Mouse (Mus musculus): ENCODE data around the gene Pnisr. TPM values are rescaled to one million over a fixed set of nuclear protein-coding genes. Genes with fewer than 3 reads are reported as not detected.

The Pnisr gene
- polyA plus RNA-seq (2012; rRNA removed) (228 and 239 TPM in 2 replicates), polyA plus RNA-seq (2014; fragmentation: Nextera tagmentation; extraction: Ambion mirVana) (133 and 159 TPM in 2 replicates)

DNA sequence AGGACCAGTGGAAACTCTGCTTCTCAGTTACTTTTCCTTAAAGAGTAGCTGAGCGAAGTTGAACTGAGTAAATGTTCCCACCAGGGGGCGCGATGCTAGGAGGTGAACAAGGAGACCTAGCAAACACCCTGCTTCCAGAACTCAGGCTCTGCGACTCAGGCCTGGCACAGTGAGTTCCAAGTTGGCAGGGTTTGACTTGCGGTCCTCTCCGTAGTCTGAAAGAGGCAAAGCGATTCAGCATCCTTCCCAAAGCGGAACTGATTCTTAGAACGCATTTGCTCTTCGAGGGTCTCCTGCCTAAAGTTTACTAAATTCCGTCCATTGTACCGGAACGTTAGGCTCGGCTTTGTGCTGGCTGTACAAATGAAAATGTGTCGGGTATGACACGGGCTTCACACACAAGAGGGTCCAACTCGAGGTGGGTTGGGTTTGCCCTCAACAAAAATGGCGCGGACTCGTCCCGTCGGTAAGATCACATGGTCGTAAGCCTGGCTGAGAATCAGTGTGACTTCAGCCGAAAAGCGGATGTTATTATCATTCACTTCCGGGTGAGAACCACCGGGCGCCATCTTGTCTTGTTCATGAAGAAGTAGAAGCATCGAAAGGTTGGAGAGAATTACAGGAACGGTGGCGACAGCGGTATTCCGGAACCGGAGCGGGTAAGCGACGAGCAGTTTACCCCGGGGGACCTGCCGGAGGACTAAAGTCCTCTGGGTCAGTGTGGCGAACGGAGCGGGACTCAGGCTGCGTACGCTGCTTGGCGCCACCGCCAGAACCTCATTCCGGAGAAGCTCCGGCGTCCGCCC is at the start of gene Pnisr:
TSS of gene Pnisr (plus strand) at position 103 of the 806 bp plus-strand sequence.
- Histone ChIP-seq H3K4me2 (replicated peaks; ENCODE audit: low read depth, low read length, severe bottlenecking) (peak within 1 kb of the TSS; percentile 49), H3K4me3 (replicated peaks; ENCODE audit: low read length) (peak within 1 kb of the TSS; percentile 87), H3K9ac (ENCODE audit: low read depth, low read length, severe bottlenecking) (peak within 1 kb of the TSS; percentile 97), H3K27me3 (ENCODE audit: control insufficient read depth, insufficient read depth, low read length) (no peaks in the 10 kb centered on the region), H3K27ac (replicated peaks; ENCODE audit: low read depth, low read length) (peak within 1 kb of the TSS; percentile 99), H3K9me3 (ENCODE audit: control insufficient read depth, low read length) (no peaks in the 10 kb centered on the region), H3K4me1 (ENCODE audit: control insufficient read depth, insufficient read depth, low read length) (peaks cover 15% of the 10 kb centered on the region), H3K36me3 (ENCODE audit: control insufficient read depth, insufficient read depth, low read length) (no peaks in the 10 kb centered on the region)
- DNase-seq (ENCODE audit: low spot score): peak; percentile 99
- under 1% methylated on average over 50 of the region's 50 CpGs for WGBS
- TF ChIP-seq POLR2A (IDR thresholded peaks at IDR 0.05; ENCODE audit: borderline replicate concordance, extremely low read depth, insufficient read depth, insufficient read length): peak; percentile 80; the same call in 1 of the 2 replicates
- ATAC-seq (ENCODE audit: low FRiP score, low read depth): peak; percentile 96

DNA sequence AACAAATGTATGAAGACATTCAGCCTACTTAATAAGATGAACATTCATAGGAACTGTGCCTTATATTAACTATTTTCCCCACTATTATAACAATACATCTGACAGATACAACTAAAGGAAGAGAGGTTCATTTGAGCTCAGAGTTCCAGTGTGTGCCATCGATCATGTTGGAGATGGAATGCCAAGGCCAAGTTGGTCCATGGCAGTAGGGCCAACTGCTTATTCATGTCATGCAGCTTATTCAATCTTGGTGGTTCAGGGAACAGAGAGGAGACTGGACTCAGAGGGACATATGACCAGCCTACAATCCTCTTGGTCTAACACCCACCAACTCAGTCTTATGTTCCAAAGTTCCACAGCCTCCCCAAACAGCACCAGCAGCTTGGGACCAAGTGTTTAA is 46.4 kb upstream of the Pnisr start:
- Histone ChIP-seq H3K4me3 (replicated peaks; ENCODE audit: low read length) (no peak overlapping the region), H3K27me3 (ENCODE audit: control insufficient read depth, insufficient read depth, low read length) (no peaks in the 10 kb centered on the region), H3K9me3 (ENCODE audit: control insufficient read depth, low read length) (no peaks in the 10 kb centered on the region), H3K27ac (replicated peaks; ENCODE audit: low read depth, low read length) (no peak overlapping the region), H3K9ac (ENCODE audit: low read depth, low read length, severe bottlenecking) (no peak overlapping the region), H3K4me1 (ENCODE audit: control insufficient read depth, insufficient read depth, low read length) (no peaks in the 10 kb centered on the region), H3K36me3 (ENCODE audit: control insufficient read depth, insufficient read depth, low read length) (peaks cover 74% of the 10 kb centered on the region), H3K4me2 (replicated peaks; ENCODE audit: low read depth, low read length, severe bottlenecking) (no peak overlapping the region)
- ATAC-seq (ENCODE audit: low FRiP score, low read depth) (no peak), DNase-seq (ENCODE audit: low spot score) (no peak)
- TF ChIP-seq POLR2A (IDR thresholded peaks at IDR 0.05; ENCODE audit: borderline replicate concordance, extremely low read depth, insufficient read depth, insufficient read length): no peak
- WGBS: 96% methylated on average over 1 of the region's 1 CpGs

DNA sequence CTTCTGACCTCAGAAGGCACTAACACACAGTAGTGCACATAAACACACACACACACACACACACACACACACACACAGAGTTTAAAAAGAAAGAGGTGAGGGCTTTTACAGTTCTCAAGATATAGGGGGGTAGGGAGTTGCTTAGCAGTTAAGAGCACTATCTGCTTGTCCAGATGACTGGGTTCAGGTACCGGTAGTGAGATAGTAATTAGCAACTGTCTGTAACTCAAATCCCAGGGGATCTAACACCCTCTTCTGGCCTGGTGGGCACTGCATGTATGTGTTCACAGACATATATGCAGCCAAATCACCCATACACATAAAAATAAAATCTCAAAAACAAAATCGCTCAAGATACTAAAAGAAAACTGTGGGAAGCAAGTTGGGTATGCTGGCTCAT is 45.8 kb upstream of the Pnisr start:
- Histone ChIP-seq H3K27me3 (ENCODE audit: control insufficient read depth, insufficient read depth, low read length) (no peaks in the 10 kb centered on the region), H3K9ac (ENCODE audit: low read depth, low read length, severe bottlenecking) (no peak overlapping the region), H3K27ac (replicated peaks; ENCODE audit: low read depth, low read length) (no peak overlapping the region), H3K4me2 (replicated peaks; ENCODE audit: low read depth, low read length, severe bottlenecking) (no peak overlapping the region), H3K36me3 (ENCODE audit: control insufficient read depth, insufficient read depth, low read length) (peaks cover 79% of the 10 kb centered on the region), H3K4me1 (ENCODE audit: control insufficient read depth, insufficient read depth, low read length) (no peaks in the 10 kb centered on the region), H3K9me3 (ENCODE audit: control insufficient read depth, low read length) (no peaks in the 10 kb centered on the region), H3K4me3 (replicated peaks; ENCODE audit: low read length) (no peak overlapping the region)
- DNase-seq (ENCODE audit: low spot score) (no peak), ATAC-seq (ENCODE audit: low FRiP score, low read depth) (no peak)
- TF ChIP-seq POLR2A (IDR thresholded peaks at IDR 0.05; ENCODE audit: borderline replicate concordance, extremely low read depth, insufficient read depth, insufficient read length): no peak
- WGBS: 97% methylated on average over 2 of the region's 2 CpGs

DNA sequence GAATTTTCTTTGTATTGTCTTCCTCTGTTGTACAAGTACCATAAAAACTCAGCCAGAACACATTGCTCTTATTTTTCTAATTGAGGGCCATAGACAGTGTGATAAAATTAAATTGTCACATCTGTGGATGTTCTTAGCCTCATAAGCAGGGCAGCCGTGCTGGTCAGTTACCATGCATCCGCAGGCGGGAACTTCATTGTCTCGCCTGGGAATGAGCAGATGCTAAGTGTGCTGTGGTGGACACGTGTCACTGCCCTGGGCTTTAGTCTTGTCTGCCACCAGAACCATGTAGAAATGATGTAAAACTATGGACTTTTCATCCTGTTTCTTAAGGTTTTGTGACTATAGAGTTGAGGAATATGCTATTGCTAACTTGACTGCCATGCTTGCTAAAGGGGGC is 40.2 kb upstream of the Pnisr start:
- Histone ChIP-seq H3K4me1 (ENCODE audit: control insufficient read depth, insufficient read depth, low read length) (no peaks in the 10 kb centered on the region), H3K9me3 (ENCODE audit: control insufficient read depth, low read length) (no peaks in the 10 kb centered on the region), H3K36me3 (ENCODE audit: control insufficient read depth, insufficient read depth, low read length) (peaks cover 67% of the 10 kb centered on the region), H3K9ac (ENCODE audit: low read depth, low read length, severe bottlenecking) (no peak overlapping the region), H3K27ac (replicated peaks; ENCODE audit: low read depth, low read length) (no peak overlapping the region), H3K4me3 (replicated peaks; ENCODE audit: low read length) (no peak overlapping the region), H3K4me2 (replicated peaks; ENCODE audit: low read depth, low read length, severe bottlenecking) (no peak overlapping the region), H3K27me3 (ENCODE audit: control insufficient read depth, insufficient read depth, low read length) (no peaks in the 10 kb centered on the region)
- WGBS: 70% methylated on average over 5 of the region's 5 CpGs
- no peak for TF ChIP-seq POLR2A (IDR thresholded peaks at IDR 0.05; ENCODE audit: borderline replicate concordance, extremely low read depth, insufficient read depth, insufficient read length)
- no peak for DNase-seq (ENCODE audit: low spot score)
- no peak for ATAC-seq (ENCODE audit: low FRiP score, low read depth)

DNA sequence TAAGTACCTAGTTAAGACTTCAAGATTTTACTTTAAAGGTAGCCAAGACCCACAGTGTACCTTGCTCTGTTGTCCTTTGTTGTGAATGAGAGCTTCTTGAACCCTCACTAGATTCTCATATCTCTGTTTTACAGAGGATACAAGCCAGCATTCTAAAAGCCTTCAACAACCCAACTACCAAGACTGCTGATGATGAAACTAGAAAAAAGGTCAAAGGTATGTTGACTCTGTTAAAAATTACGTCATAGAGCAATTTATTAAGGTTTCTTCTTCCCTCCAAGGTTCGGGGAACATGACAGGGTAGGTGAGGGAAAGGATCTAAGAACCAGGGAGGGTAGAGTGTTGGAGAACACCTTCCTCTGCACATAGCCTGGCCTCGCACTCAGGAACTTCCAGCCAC is 36.8 kb upstream of the Pnisr start:
- H3K4me3 ChIP-seq (replicated peaks; ENCODE audit: low read length): no peak overlapping the region
- DNase-seq (ENCODE audit: low spot score) (no peak), ATAC-seq (ENCODE audit: low FRiP score, low read depth) (no peak)
- 91% methylated on average over 3 of the region's 3 CpGs for WGBS
- H3K36me3 ChIP-seq (ENCODE audit: control insufficient read depth, insufficient read depth, low read length): peaks cover 53% of the 10 kb centered on the region
- H3K9ac ChIP-seq (ENCODE audit: low read depth, low read length, severe bottlenecking): no peak overlapping the region
- no peaks in the 10 kb centered on the region for H3K9me3 ChIP-seq (ENCODE audit: control insufficient read depth, low read length)
- no peak overlapping the region for H3K27ac ChIP-seq (replicated peaks; ENCODE audit: low read depth, low read length)
- no peak overlapping the region for H3K4me2 ChIP-seq (replicated peaks; ENCODE audit: low read depth, low read length, severe bottlenecking)
- TF ChIP-seq POLR2A (IDR thresholded peaks at IDR 0.05; ENCODE audit: borderline replicate concordance, extremely low read depth, insufficient read depth, insufficient read length): no peak
- H3K4me1 ChIP-seq (ENCODE audit: control insufficient read depth, insufficient read depth, low read length): no peaks in the 10 kb centered on the region
- no peaks in the 10 kb centered on the region for H3K27me3 ChIP-seq (ENCODE audit: control insufficient read depth, insufficient read depth, low read length)

Data from limb, embryonic 14.5 days (tissue).